Mouse (Mus musculus): Measurements from ENCODE around the gene Klrd1. TPM values are rescaled to one million over a fixed set of nuclear protein-coding genes. Genes with fewer than 3 reads are reported as not detected.

The Klrd1 gene
- polyA plus RNA-seq (2014; fragmentation: Illumina TruSeq; extraction: RNeasy Lipid Tissue Mini Kit (QIAGEN cat#74804); ENCODE audit: insufficient read depth, low read depth, low replicate concordance) = 13.5 TPM

GRCm38 (mm10) chr6:129591508-129591907 lies at the start of gene Klrd1:
Gene Klrd1 (plus strand): TSS chr6:129591782.

GRCm38 (mm10) chr6:129577605-129578004 lies 14.0 kb upstream of the Klrd1 start, which contains the start of gene Klre1:
Gene Klre1 (plus strand): TSS chr6:129577905.

GRCm38 (mm10) chr6:129623735-129624134 lies 32.2 kb downstream of the Klrd1 start, which contains the start of gene Klrk1:
Gene Klrk1 (minus strand): TSS chr6:129623864.

GRCm38 (mm10) chr6:129643237-129643636 lies 51.7 kb downstream of the Klrd1 start, which contains the start of gene Klrc3:
Gene Klrc3 (minus strand): TSS chr6:129643337.

Other genes starting within 250 kb of the Klrd1 start
- gene Clec12a, start 249.1 kb upstream of the Klrd1 start, polyA plus RNA-seq (2014; fragmentation: Illumina TruSeq; extraction: RNeasy Lipid Tissue Mini Kit (QIAGEN cat#74804); ENCODE audit: insufficient read depth, low read depth, low replicate concordance) = 9.2 TPM
- gene Clec12b, start 205.9 kb upstream of the Klrd1 start, polyA plus RNA-seq (2014; fragmentation: Illumina TruSeq; extraction: RNeasy Lipid Tissue Mini Kit (QIAGEN cat#74804); ENCODE audit: insufficient read depth, low read depth, low replicate concordance) = 6.7 TPM
- 6.6 TPM for gene Clec1b, start 194.5 kb upstream of the Klrd1 start, polyA plus RNA-seq (2014; fragmentation: Illumina TruSeq; extraction: RNeasy Lipid Tissue Mini Kit (QIAGEN cat#74804); ENCODE audit: insufficient read depth, low read depth, low replicate concordance)
- gene Clec9a, start 182.9 kb upstream of the Klrd1 start, polyA plus RNA-seq (2014; fragmentation: Illumina TruSeq; extraction: RNeasy Lipid Tissue Mini Kit (QIAGEN cat#74804); ENCODE audit: insufficient read depth, low read depth, low replicate concordance) = 2.5 TPM
- gene Clec1a, start 139.8 kb upstream of the Klrd1 start, polyA plus RNA-seq (2014; fragmentation: Illumina TruSeq; extraction: RNeasy Lipid Tissue Mini Kit (QIAGEN cat#74804); ENCODE audit: insufficient read depth, low read depth, low replicate concordance) = 38.0 TPM
- gene Olr1, start 84.6 kb upstream of the Klrd1 start, polyA plus RNA-seq (2014; fragmentation: Illumina TruSeq; extraction: RNeasy Lipid Tissue Mini Kit (QIAGEN cat#74804); ENCODE audit: insufficient read depth, low read depth, low replicate concordance) = 2.9 TPM
- 0.35 TPM for gene Tmem52b, start 79.2 kb upstream of the Klrd1 start, polyA plus RNA-seq (2014; fragmentation: Illumina TruSeq; extraction: RNeasy Lipid Tissue Mini Kit (QIAGEN cat#74804); ENCODE audit: insufficient read depth, low read depth, low replicate concordance)
- gene Gabarapl1, start 58.6 kb upstream of the Klrd1 start, polyA plus RNA-seq (2014; fragmentation: Illumina TruSeq; extraction: RNeasy Lipid Tissue Mini Kit (QIAGEN cat#74804); ENCODE audit: insufficient read depth, low read depth, low replicate concordance) = 130 TPM
- gene Klre1, start 13.9 kb upstream of the Klrd1 start, polyA plus RNA-seq (2014; fragmentation: Illumina TruSeq; extraction: RNeasy Lipid Tissue Mini Kit (QIAGEN cat#74804); ENCODE audit: insufficient read depth, low read depth, low replicate concordance) = 4.0 TPM
- gene Klrk1, start 32.1 kb downstream of the Klrd1 start, polyA plus RNA-seq (2014; fragmentation: Illumina TruSeq; extraction: RNeasy Lipid Tissue Mini Kit (QIAGEN cat#74804); ENCODE audit: insufficient read depth, low read depth, low replicate concordance) = 6.5 TPM
- gene Klrc3, start 51.6 kb downstream of the Klrd1 start, polyA plus RNA-seq (2014; fragmentation: Illumina TruSeq; extraction: RNeasy Lipid Tissue Mini Kit (QIAGEN cat#74804); ENCODE audit: insufficient read depth, low read depth, low replicate concordance) = not detected
- 1.7 TPM for gene Klrc2, start 68.9 kb downstream of the Klrd1 start, polyA plus RNA-seq (2014; fragmentation: Illumina TruSeq; extraction: RNeasy Lipid Tissue Mini Kit (QIAGEN cat#74804); ENCODE audit: insufficient read depth, low read depth, low replicate concordance)
- gene Klrc1, start 87.2 kb downstream of the Klrd1 start, polyA plus RNA-seq (2014; fragmentation: Illumina TruSeq; extraction: RNeasy Lipid Tissue Mini Kit (QIAGEN cat#74804); ENCODE audit: insufficient read depth, low read depth, low replicate concordance) = 2.1 TPM
- gene Klri1, start 125.3 kb downstream of the Klrd1 start, polyA plus RNA-seq (2014; fragmentation: Illumina TruSeq; extraction: RNeasy Lipid Tissue Mini Kit (QIAGEN cat#74804); ENCODE audit: insufficient read depth, low read depth, low replicate concordance) = 0.62 TPM
- 1.3 TPM for gene Klri2, start 148.7 kb downstream of the Klrd1 start, polyA plus RNA-seq (2014; fragmentation: Illumina TruSeq; extraction: RNeasy Lipid Tissue Mini Kit (QIAGEN cat#74804); ENCODE audit: insufficient read depth, low read depth, low replicate concordance)
- not detected for gene Gm156, start 192.5 kb downstream of the Klrd1 start, polyA plus RNA-seq (2014; fragmentation: Illumina TruSeq; extraction: RNeasy Lipid Tissue Mini Kit (QIAGEN cat#74804); ENCODE audit: insufficient read depth, low read depth, low replicate concordance)